Mouse (Mus musculus) ovary, postnatal 10 days (tissue): Measurements from ENCODE around the gene Podxl2.

Experiments used
- DNase-seq: peaks from one replicate; pipeline ENCODE4 v3.0.0; 2022; ENCODE audit warnings: low spot score

The Podxl2 gene

DNA sequence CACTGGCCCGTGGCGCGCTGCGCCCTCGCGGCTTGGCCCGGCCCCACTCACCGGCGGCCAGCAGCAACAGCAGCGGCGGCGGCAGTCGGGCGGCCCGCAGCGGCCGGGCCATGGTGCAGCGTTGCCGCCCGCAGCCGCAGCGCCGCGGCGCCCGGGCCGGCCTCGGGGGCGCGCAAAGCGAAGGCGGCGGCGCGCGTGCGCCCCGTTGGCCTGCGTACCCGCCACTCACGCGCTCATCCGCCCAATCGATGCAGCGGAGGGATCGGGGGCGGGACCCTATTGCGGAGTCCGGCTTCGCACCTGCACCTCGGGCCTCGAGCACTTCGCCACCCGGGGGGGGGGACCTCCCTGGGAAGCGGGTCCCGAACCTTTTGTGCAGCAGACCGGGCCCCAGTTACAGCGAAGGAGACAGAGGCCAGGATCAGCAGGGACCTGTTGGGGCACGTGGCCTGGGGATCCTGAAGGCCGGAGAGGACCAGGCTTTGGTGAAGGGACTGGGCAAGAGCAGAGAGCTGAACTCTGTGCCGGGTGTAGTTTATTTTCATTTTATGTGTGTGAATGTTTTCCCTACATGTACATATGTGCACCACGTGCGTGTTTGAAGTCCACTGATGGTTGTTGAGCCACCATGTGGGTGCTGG, at the start of gene Podxl2:
Podxl2 (minus strand) TSS at position 177 of the 641 bp plus-strand sequence.
- DNase-seq, result peak; percentile 35

- no peak for DNase-seq
Observed at GRCm38 (mm10) chr6:88918802-88919201, 44.0 kb upstream of the Podxl2 start.

- no peak for DNase-seq
Observed at GRCm38 (mm10) chr6:88916153-88916552, 41.3 kb upstream of the Podxl2 start.

DNA sequence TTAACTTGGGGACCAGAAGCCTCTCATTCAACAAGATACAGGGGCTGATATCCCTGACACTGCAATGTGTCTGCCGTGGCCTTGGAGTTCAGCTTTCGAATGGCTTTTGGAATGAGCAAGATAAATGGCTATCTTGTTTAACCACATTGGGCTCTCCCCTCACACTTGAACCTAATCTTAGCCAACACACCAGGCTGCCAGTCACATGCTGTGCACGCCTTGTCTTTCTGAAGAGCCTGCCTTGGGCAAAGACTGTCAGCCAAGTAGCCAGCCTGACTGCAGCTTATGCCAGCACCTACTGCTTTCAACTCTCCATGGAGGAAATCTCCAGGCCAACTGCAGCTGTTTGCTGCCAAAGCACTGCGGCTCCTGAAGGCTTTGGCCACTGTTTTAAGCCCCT, 40.7 kb upstream of the Podxl2 start:
- no peak for DNase-seq

DNA sequence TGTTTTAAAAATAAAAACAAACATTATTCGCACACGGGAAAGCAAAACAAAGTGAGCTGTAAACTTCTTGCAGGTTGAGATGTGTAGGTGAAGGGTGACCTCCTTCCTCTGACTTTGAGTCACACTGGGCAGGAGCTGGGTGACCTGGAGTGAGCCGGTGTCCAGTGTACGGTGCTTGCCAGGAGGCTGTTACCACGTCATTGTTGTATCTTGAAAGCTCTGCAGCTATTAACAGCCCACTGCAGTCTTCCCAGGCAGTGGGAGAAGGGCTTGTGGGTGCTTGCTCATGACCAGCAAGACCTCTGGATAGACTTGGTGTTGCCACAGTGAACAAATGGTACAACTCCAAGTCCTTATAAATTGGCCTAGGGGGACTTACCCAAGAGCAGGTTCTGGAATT, 40.0 kb upstream of the Podxl2 start:
- DNase-seq, result no peak

- no peak for DNase-seq
Observed at GRCm38 (mm10) chr6:88913440-88913839, 38.6 kb upstream of the Podxl2 start.

GRCm38 (mm10) chr6:88913022-88913421, 38.2 kb upstream of the Podxl2 start:
- no peak for DNase-seq

DNA sequence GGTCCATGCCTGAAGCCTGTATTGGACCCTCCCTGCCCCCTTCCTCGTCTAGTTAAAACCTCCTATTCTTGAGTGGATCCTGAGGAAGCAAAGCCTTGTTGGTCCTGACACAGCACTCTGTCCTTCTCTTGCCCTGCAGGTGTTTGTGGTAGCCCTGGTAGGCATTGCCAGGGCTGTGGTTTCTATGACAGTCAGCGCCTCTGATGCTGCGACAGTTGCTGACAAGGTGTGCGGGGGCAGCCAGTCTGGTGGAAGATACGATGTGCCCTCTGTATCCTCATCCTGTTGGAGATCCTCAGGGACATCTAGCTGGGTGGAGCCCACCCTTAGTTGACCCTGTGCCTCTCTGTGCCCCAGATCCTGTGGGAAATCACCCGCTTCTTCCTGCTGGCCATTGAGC, 34.3 kb upstream of the Podxl2 start:
- DNase-seq, result no peak

DNA sequence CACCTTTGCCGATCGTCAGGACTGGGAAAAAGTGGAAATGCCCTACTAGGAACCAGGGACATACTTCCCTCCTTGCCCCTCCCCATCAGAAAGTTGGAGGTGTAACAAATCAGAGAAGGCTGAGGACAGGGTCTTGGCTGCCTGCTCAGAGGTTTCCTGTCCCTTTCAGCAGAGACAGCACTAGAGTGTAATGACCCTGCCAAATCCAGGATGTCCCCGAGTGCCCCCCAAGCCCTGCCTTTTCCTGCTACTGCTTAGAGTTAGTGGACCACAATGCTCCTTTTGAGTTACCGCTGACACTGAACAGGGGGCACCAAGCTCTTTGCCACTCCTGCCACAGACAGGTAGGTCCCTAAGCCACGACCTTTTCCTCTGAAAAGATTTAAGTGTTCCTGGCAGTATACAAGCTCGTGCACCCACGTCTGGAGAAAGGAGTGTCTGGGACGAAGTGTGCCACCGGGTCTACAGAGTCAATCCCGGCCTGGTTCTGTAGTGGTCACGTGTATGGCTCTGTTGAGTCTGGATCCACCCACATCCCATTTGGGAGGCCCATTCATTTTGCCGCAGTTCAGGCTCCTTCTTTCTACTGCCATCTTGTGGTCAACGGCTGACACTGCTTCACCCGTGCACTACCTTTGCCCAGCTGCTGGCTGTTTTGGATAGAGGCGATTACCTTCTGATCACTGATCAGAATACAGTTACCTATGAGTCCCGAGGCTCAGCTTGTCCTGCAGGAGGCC, 31.7 kb upstream of the Podxl2 start:
- no peak for DNase-seq

- DNase-seq, result no peak
Observed at GRCm38 (mm10) chr6:88905042-88905441, 30.2 kb upstream of the Podxl2 start.

GRCm38 (mm10) chr6:88904456-88904974, 29.7 kb upstream of the Podxl2 start:
- DNase-seq, result no peak

DNA sequence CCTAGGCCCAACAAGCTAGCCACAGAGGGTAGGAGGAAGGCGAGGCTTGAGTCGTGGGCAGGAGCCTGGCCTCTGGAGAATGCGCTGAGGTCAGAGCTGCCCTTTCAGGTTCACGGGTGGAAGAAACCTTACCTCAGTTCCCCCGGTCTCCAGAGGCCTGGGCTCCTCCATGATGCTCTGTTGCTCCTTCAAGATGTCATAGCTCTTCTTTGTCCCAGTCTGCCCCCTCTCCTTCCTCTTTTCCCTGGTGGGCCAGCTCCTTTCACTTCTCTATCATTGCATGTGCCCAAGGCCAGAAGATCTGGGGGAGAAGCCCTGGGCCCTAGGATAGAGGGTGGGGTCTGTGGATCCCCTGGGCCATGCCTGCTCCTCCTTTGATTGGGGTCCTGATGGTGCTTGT, 28.9 kb upstream of the Podxl2 start:
- DNase-seq, result no peak

DNA sequence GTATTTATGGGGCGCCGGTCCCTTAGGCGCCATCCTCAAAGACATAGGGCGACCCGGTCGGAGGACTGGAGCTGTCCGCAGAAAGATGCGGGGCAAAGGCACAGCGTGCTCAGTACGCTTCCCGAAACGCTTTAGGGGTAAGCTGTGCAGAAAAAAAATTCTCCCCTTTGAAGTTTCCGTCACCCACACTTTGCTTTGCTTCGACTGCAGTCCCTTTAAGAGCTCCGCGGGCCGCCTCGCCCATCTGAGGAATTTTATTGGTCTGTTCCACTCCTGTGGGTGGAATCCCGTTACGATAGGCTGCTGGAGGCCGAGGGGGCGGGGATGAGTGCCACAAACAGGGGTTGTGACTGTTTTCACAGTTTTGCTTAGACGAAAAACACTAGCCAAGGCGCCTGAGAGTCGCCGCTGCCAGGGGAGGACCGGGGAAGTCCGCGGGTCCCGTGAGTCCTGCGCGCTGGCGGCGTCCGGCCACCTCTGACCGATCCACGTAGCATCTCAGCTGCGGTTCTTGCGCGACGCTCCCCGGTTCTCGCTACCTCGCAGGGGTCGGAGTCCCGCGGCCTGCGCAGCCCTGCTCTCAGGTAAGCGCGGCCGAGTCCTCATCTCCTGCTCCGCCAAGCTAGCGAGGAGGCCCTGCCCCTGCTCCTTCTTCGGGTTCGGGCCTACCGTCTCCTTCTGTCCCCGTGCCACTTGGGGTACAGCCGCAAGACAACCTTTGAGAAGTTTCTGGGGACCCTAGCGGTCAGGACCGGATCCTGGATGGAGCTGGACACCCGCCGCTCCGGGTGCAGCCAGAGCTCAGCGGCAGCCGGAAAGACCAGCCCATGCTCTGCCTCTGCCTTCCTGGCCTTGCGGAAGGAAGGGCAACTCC, 27.3 kb upstream of the Podxl2 start, which contains the start of gene Tpra1:
Tpra1 (plus strand) TSS at position 305 of the 874 bp plus-strand sequence.
- DNase-seq, result peak; percentile 73

GRCm38 (mm10) chr6:88901471-88901870, 26.6 kb upstream of the Podxl2 start:
- DNase-seq, result no peak

- DNase-seq, result no peak
Observed at GRCm38 (mm10) chr6:88899628-88900027, 24.8 kb upstream of the Podxl2 start.

DNA sequence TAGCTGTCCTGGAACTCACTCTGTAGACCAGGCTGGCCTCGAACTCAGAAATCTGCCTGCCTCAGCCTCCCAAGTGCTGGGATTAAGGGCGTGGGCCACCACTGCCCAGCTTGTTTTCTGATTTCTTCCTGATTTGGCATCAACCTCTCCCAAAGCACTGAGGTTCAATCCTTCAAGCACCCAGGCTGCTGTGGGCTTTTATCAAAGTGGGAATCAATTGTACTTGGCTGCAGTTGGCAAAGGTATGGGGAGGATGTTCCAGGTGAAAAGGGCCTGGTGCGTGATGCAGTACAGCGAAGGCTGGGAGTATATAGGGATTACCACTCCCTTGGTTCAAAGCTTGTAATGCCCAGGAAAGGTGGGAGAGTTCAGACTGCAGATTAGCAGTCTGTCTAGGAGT, 24.2 kb upstream of the Podxl2 start:
- no peak for DNase-seq

DNA sequence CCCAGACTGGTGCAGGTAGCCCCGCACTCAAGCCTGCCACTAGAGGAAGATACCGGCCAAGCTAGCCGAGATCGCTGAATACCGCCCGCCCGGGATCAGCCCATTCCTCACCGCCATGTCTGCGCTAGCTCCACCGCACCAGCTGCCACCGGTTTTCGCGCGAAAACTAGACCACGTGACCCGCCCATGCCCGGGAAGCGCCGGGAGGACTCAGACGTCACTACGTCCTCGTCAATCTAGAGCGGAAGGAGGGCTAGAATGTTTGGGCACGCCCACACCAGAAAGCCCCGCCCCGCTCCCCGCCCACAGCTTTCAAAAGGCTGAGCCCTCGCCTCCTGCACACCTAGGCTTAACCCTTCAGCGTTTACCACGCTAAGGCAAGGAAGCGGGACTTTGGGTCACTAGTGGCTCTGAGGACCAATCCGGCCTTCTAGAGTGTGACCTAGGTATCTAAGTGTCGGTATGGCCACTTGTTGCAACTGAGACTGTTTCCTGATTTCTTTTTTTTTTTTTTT, 23.7 kb upstream of the Podxl2 start, which contains the start of gene Mcm2:
Mcm2 (minus strand) TSS at position 247 of the 515 bp plus-strand sequence.
- DNase-seq, result peak; percentile 78

DNA sequence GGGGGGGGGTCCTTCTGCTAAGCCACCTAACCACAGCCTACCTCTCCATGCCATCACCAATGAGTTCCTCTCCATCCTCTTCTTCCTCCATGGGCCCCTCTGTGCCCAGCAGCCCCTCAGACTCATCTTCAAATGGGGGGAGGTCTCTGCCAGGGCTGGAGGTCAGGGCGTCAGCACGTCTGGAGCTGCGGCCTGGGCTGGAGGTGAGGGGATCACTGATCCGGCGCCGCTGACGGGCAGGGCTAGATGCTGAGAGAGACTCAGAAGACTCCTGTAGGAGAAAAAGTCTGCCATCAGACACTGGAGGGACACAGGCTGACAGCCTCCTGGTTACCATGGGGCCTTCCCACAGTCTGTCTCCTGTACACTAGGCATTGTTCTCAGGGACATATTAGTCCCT, 22.4 kb upstream of the Podxl2 start:
- no peak for DNase-seq

- DNase-seq, result no peak
Observed at GRCm38 (mm10) chr6:88895943-88896342, 21.1 kb upstream of the Podxl2 start.

GRCm38 (mm10) chr6:88893559-88893958, 18.7 kb upstream of the Podxl2 start:
- DNase-seq, result no peak

DNA sequence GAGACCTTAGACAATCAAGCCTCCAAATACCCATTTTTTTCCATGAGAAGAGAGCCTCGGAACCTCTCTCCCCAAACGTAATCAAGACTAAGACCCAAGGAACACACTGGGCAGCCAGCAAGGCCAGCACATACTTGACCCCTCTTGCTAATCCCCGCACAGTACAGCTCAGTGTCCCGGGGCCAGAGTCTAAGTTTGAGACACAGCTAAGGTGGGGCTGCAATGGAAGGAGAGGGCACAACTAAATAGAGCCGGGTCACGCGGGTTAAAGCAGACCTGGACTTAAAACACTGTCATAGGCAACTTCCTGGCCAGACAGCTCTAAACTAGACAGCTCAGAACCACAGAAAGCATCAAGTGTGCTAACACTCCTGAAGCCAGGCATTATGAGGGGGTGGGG, 16.0 kb upstream of the Podxl2 start:
- DNase-seq, result no peak

DNA sequence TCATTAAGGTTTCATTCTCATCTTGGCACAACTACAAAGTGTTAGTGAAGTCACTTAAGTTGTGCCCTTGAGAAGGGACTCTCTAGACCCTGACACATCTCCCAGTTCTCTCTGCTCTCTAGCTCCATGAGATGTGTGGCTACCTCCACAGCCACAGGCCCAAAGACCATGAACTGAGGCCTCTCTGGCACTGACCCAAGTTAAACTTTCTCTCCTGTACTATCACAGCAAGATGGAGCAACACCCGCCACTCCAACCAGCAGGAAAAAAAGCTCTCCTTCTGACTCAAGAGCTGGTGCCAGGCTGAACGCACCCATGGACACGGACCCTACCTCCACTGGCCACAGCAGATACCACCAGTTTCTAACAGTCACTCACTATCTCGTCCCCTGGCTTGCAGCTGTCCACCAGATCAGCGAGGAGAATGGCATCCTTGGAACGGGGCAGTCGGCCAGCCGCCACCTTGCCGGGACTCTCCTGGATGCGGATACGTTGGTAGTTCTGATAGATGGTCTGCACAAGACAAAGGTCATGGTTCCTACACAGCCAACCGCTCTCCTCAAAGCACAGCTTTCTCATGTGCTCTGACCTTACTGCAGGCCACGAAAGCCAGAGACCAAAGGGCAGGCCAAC, 14.7 kb upstream of the Podxl2 start:
- DNase-seq, result no peak
